Mouse (Mus musculus) embryonic facial prominence, embryonic 11.5 days (tissue): ENCODE measurements around the gene Pdia3. TPM values are rescaled to one million over a fixed set of nuclear protein-coding genes. Genes with fewer than 3 reads are reported as not detected.
A peak's percentile ranks its signal among the peaks of the same experiment; 100 is the strongest.

Experiments
- ATAC-seq: fragments of 200-750 bp; cut with Nextera tagmentation; replicated peaks from 2 replicates; pipeline ENCODE4 v1.8.0; 2017; ENCODE audit warnings: low read depth; ENCODE audit not compliant: insufficient number of reproducible peaks, low FRiP score, low TSS enrichment
- DNase-seq: peaks from one replicate; pipeline ENCODE4 v3.0.0-alpha.2; 2015; ENCODE audit warnings: low spot score
- H3K27ac ChIP-seq: fragments of 300-500 bp; sonication (generic); replicated peaks from 2 replicates; pipeline ENCODE4 v1.5.1; 2014; ENCODE audit warnings: mild to moderate bottlenecking, low read depth, low read length, control low read depth
- H3K27me3 ChIP-seq: fragments of 300-500 bp; sonication (generic); 2 replicates; pipeline ENCODE4 v1.6.1; 2014; ENCODE audit warnings: mild to moderate bottlenecking, low read length, moderate library complexity, mixed read lengths; ENCODE audit not compliant: control insufficient read depth, insufficient read depth
- H3K36me3 ChIP-seq: fragments of 300-500 bp; sonication (generic); replicated peaks from 2 replicates; pipeline ENCODE4 v1.6.1; 2014; ENCODE audit warnings: low read depth, mild to moderate bottlenecking, low read length, moderate library complexity, mixed read lengths; ENCODE audit not compliant: control insufficient read depth, insufficient read depth
- H3K4me1 ChIP-seq: fragments of 300-500 bp; sonication (generic); 2 replicates; pipeline ENCODE4 v1.6.1; 2014; ENCODE audit warnings: low read length, mixed read lengths; ENCODE audit not compliant: control insufficient read depth, insufficient read depth
- H3K4me2 ChIP-seq: fragments of 300-500 bp; sonication (generic); 2 replicates; pipeline ENCODE4 v1.6.1; 2014; ENCODE audit warnings: low read depth, mild to moderate bottlenecking, control low read depth, low read length, moderate library complexity
- H3K4me3 ChIP-seq: fragments of 300-500 bp; sonication (generic); 2 replicates; pipeline ENCODE4 v1.5.1; 2014; ENCODE audit warnings: low read depth, low read length, control low read depth
- H3K9ac ChIP-seq: fragments of 300-500 bp; sonication (generic); replicated peaks from 2 replicates; pipeline ENCODE4 v1.6.1; 2014; ENCODE audit warnings: mild to moderate bottlenecking, control low read depth, low read length
- H3K9me3 ChIP-seq: fragments of 300-500 bp; sonication (generic); replicated peaks from 2 replicates; pipeline ENCODE4 v1.6.1; 2016; ENCODE audit warnings: mild to moderate bottlenecking, low read length, inconsistent platforms, mixed read lengths; ENCODE audit not compliant: control insufficient read depth
- WGBS: fragments of 180-500 bp; shearing (Covaris S2); extraction: QIAGEN DNeasy Blood & Tissue Kit; methylation state at CpG from one replicate; pipeline ENCODE4 v1.1.7; 2014; 5-methylcytosine and 5-hydroxymethylcytosine counted together
- polyA plus RNA-seq: library from polyadenylated mRNA; unstranded; fragments of >200 nt; fragmentation: Nextera tagmentation; extraction: Ambion mirVana; gene quantifications from 2 replicates; pipeline ENCODE4 v1.2.1, GENCODE M21; 2014

Gene Pdia3
- polyA plus RNA-seq, 1 experiment from 2014 or later, result 609 TPM

DNA sequence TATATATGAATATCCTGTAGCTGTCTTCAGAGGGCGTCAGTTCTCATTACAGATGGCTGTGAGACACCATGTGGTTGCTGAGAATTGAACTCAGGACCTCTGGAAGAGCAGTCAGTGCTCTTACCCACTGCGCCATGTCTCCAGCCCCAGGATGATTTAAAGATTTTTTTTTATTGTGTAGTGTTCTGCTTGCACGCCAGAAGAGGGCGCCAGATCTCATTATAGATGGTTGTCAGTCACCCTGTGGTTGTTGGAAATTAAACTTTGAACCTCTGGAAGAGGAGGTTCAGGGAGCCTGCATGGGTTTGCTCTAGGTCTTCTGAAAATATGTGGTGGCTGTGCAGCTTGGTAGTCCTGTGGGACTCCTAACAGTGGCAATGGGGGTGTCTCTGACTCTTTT is 5.4 kb upstream of the Pdia3 start:
- no peak overlapping the region for H3K4me2 ChIP-seq
- no peaks in the 10 kb centered on the region for H3K27me3 ChIP-seq
- H3K9me3 ChIP-seq, result no peaks in the 10 kb centered on the region
- DNase-seq, result peak; percentile 27
- H3K9ac ChIP-seq, result no peak overlapping the region
- no peaks in the 10 kb centered on the region for H3K36me3 ChIP-seq
- ATAC-seq, result no peak
- WGBS, result 28% methylated on average over 4 of the region's 4 CpGs
- no peak overlapping the region for H3K4me3 ChIP-seq
- no peak overlapping the region for H3K27ac ChIP-seq
- no peaks in the 10 kb centered on the region for H3K4me1 ChIP-seq

DNA sequence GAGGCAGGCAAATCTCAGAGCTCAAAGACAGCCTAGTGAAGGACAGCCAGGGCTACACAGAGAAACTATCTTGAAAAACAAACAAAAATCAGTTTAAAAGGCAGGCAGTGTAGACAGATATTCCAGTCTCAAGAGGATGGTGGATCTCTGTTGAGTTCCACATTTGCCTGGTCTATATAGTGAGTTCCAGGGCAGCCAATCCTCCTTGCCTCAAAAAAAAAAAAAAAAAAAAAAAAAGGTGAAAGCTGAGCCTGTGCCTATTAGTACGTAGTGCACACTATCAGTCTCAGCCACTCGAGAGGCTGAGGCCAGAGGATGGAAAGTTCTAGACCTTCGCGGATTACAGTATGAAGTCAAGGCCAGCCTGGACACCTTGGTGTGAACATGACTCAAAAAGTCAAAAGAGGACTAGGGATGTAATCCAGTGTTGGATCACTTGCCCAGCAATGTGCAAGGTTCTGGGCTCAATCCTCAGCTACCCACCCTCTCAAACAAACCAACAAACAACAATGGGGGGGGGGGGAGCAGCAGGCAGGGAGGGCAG is 660 bp upstream of the Pdia3 start:
- Histone ChIP-seq H3K36me3 (0 out of 2 replicates have a peak, but pooled peaks cover 3% of the 10 kb centered on the region), H3K9ac (peak overlapping the region; percentile 63), H3K27me3 (no peaks in the 10 kb centered on the region), H3K27ac (peak overlapping the region; percentile 97), H3K9me3 (no peaks in the 10 kb centered on the region), H3K4me3 (peak overlapping the region; percentile 99), H3K4me1 (no peaks in the 10 kb centered on the region), H3K4me2 (peak overlapping the region; percentile 61)
- DNase-seq (no peak), ATAC-seq (peak; percentile 5; the same call in 1 of the 2 replicates)
- WGBS, result 18% methylated on average over 4 of the region's 4 CpGs

DNA sequence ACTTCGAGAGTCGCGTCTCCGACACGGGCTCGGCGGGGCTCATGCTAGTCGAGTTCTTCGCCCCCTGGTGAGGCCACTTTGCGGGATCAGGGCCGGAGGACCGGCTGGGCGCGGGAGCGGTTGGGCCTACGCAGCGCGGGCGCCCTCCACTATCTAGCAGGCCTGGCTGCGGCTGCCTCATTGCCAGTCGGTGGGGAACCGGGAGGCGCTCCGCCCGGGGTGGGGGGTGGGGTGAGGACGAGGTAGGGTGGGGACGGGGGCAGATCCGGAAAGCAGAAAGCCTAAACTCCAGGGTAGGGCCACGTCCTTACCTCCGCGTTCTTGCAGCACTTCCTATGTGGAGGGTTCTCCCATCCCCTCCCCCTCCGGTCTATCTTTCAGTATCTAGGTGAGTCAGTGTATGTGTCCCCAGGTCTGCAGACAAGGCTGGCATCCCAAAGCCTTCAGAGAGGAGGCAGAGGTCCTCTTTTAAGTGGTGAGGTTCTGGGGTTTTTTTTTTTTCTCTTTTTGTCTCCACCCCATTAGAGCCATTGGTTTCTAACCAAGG is 637 bp downstream of the Pdia3 start:
- H3K9ac ChIP-seq, result peak overlapping the region; percentile 98
- peak overlapping the region; percentile 97 for H3K27ac ChIP-seq
- no peaks in the 10 kb centered on the region for H3K4me1 ChIP-seq
- ATAC-seq (peak; percentile 22), DNase-seq (peak; percentile 51)
- WGBS, result under 1% methylated on average over 26 of the region's 32 CpGs
- peaks cover 7% of the 10 kb centered on the region for H3K36me3 ChIP-seq
- no peaks in the 10 kb centered on the region for H3K27me3 ChIP-seq
- H3K9me3 ChIP-seq, result no peaks in the 10 kb centered on the region
- H3K4me2 ChIP-seq, result peak overlapping the region; percentile 57
- peak overlapping the region; percentile 99 for H3K4me3 ChIP-seq

DNA sequence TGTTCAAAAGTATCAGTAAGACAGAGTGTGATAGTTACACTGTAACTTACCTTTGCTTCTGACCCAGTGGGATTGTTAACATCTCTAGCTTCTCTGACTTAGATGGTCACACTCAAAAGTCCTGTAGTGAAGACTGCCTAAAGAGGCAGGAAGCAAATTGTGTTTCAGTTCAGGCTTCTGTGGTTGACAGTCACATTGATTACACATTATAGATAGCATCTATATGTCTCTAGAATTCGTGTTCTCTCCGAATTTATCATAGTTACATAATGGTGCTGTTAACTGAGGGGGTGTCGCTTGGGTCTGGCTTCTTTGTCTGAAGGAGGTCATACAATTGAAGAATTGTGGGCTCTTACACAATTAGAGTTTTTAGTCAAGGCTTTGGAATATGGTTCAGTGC is 1.5 kb downstream of the Pdia3 start:
- 62% methylated on average over 3 of the region's 3 CpGs for WGBS
- no peak overlapping the region for H3K27ac ChIP-seq

DNA sequence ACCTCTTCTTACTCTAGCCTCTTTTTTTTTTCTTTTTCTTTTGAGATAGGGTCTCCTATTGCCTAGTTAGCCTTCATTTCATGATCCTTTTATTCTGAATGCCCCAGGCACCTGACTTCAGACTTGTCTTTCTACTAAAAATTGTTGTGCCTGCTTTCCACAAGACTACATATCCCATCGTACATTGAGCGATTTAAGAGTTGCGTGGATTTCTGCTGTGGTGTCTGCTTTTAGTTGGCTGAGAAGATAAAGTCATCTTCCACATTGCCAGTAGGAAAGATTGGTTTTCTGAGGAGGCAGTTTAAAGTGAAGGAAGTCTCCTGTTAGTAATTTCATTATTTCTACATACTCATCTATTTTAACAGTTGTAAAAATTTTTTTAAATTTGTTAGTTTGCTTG is 2.0 kb downstream of the Pdia3 start:
- ATAC-seq, result no peak
- H3K27me3 ChIP-seq, result no peaks in the 10 kb centered on the region
- peaks cover 7% of the 10 kb centered on the region for H3K36me3 ChIP-seq
- no peak overlapping the region for H3K27ac ChIP-seq
- WGBS, result 87% methylated on average over 3 of the region's 3 CpGs
- H3K4me1 ChIP-seq, result no peaks in the 10 kb centered on the region
- H3K4me3 ChIP-seq, result peak overlapping the region; percentile 99
- no peaks in the 10 kb centered on the region for H3K9me3 ChIP-seq
- peak overlapping the region; percentile 57 for H3K4me2 ChIP-seq
- DNase-seq, result no peak
- H3K9ac ChIP-seq, result no peak overlapping the region

More for the DNA sequence above, 1.5 kb downstream of the Pdia3 start:
- Histone ChIP-seq H3K27me3 (no peaks in the 10 kb centered on the region), H3K4me1 (no peaks in the 10 kb centered on the region), H3K4me3 (peak overlapping the region; percentile 99), H3K4me2 (peak overlapping the region; percentile 57), H3K36me3 (peaks cover 7% of the 10 kb centered on the region), H3K9ac (peak overlapping the region; percentile 40), H3K9me3 (no peaks in the 10 kb centered on the region)
- no peak for DNase-seq
- ATAC-seq, result no peak

DNA sequence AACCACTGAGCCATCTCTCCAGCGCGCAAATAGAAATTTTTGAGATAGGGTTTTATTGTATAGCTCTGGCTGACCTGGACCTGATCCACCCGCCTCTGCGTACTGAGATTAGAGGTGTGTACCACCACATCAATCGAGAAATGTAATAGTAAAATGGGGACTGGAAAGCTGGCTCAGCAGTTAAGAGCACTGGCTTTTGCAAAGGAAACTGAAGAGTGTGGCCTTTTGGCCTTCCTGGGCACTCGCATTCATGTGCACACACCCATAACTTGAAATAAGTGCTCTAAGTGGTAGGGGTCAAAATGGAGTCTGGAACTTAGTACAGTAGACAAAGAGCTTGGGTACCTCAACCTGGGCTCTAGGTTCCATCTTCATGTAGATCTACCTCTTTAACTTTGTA is 2.8 kb downstream of the Pdia3 start:
- Histone ChIP-seq H3K9ac (no peak overlapping the region), H3K9me3 (no peaks in the 10 kb centered on the region), H3K27ac (no peak overlapping the region), H3K4me3 (no peak overlapping the region), H3K4me2 (no peak overlapping the region), H3K27me3 (no peaks in the 10 kb centered on the region), H3K4me1 (no peaks in the 10 kb centered on the region), H3K36me3 (peaks cover 7% of the 10 kb centered on the region)
- no peak for DNase-seq
- ATAC-seq, result no peak
- WGBS, result 95% methylated on average over 6 of the region's 6 CpGs

DNA sequence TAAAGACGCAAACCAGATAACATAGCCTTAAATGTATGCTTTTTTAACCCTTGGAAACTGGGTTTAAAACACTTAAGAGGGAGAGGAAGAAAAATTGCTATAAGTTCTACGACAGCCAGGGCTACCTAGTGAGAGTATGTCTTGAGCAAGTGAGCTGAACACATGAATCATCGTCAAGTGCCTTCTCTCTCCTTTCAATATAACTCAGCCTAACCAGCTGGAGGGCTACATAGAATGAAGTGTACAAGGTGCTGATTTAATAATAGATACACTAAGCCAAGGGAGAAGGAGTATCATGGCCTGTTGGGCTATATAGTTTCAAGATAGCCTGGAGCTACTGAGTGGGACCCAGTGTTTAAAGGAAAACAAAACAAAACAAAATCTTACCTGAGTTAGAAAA is 4.9 kb downstream of the Pdia3 start:
- WGBS, result 87% methylated on average over 3 of the region's 3 CpGs
- H3K9me3 ChIP-seq, result no peaks in the 10 kb centered on the region
- no peaks in the 10 kb centered on the region for H3K27me3 ChIP-seq
- H3K27ac ChIP-seq, result no peak overlapping the region
- no peak overlapping the region for H3K4me2 ChIP-seq
- H3K36me3 ChIP-seq, result peaks cover 9% of the 10 kb centered on the region
- DNase-seq (no peak), ATAC-seq (no peak)
- no peak overlapping the region for H3K9ac ChIP-seq
- no peaks in the 10 kb centered on the region for H3K4me1 ChIP-seq
- H3K4me3 ChIP-seq, result no peak overlapping the region

DNA sequence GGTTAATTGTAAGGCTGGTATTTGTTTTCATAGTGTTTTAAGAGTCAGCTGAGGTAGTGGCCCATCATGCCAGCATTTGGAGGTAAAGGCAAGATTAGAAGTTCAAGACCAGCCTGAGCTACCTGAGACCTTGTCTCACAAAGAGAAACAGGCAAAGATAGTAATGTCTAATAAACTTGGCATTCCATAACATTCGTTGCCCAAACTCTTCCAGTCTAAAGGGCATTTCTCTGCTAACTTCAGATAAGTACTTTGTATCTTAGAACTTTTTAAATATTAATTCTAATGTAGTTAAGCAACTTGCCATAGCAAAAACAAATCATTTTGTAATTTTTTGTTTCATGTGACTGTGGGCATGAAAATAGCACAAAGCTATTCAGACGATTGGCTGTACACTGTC is 9.6 kb downstream of the Pdia3 start:
- Histone ChIP-seq H3K4me2 (no peak overlapping the region), H3K4me1 (no peaks in the 10 kb centered on the region), H3K9me3 (no peaks in the 10 kb centered on the region), H3K27me3 (no peaks in the 10 kb centered on the region), H3K36me3 (peaks cover 10% of the 10 kb centered on the region), H3K4me3 (no peak overlapping the region), H3K27ac (no peak overlapping the region), H3K9ac (no peak overlapping the region)
- 89% methylated on average over 2 of the region's 2 CpGs for WGBS
- no peak for DNase-seq
- ATAC-seq, result no peak
